Comparison of ENCODE assay signal across 14 mouse cellular contexts in genomic region chr6:12077880-12078618, GRCm38 (mm10).
"Had no signal": no experiment of that assay in that cellular context is flagged by ENCODE, and none has a peak within 500 bp of the region (broad histone marks: within the 10 kb centered on the region; RNA-seq: fewer than 3 reads in every experiment).

No protein-coding gene starts in this region.

- H3K27ac ChIP-seq: layer of hippocampus, adult 2 months; limb, embryonic 13.5 days; liver, embryonic 14.5 days; midbrain, embryonic 15.5 days had no signal

- ATAC-seq: midbrain, embryonic 15.5 days had no signal

- H3K27me3 ChIP-seq: limb, embryonic 13.5 days; midbrain, embryonic 15.5 days; neural tube, embryonic 13.5 days had no signal

- H3K4me3 ChIP-seq: layer of hippocampus, adult 2 months; limb, embryonic 13.5 days; midbrain, embryonic 15.5 days; neural tube, embryonic 13.5 days had no signal

- H3K4me1 ChIP-seq: limb, embryonic 13.5 days; midbrain, embryonic 15.5 days had no signal

- H3K9ac ChIP-seq: limb, embryonic 13.5 days; liver, embryonic 14.5 days; midbrain, embryonic 15.5 days; neural tube, embryonic 13.5 days had no signal

- DNase-seq: kidney, postnatal 10 days; kidney, postnatal 4 days; left cerebral cortex, postnatal 4 days; lung, adult 2 months; retina, postnatal 1 day; right cerebral cortex, postnatal 4 days; spleen, adult 18-20 months; thymus, adult 18-20 months; thymus, postnatal 14 days had no signal

- H3K9me3 ChIP-seq: limb, embryonic 13.5 days; midbrain, embryonic 15.5 days; neural tube, embryonic 13.5 days had no signal

- H3K4me2 ChIP-seq: limb, embryonic 13.5 days; midbrain, embryonic 15.5 days; neural tube, embryonic 13.5 days had no signal
